Mouse (Mus musculus) lung, adult 2 months (tissue): ENCODE measurements around the gene Gm20219. TPM values are rescaled to one million over a fixed set of nuclear protein-coding genes. Genes with fewer than 3 reads are reported as not detected.
A peak's percentile ranks its signal among the peaks of the same experiment; 100 is the strongest.

Experiments
- DNase-seq: peaks from one replicate; pipeline ENCODE4 v3.0.0; 2022
- H3K4me1 ChIP-seq: fragments of 200-500 bp; 2 replicates; pipeline ENCODE4 v1.6.1; 2011; ENCODE audit warnings: low read length; ENCODE audit not compliant: control insufficient read depth, insufficient read depth
- H3K4me3 ChIP-seq: fragments of 200-500 bp; replicated peaks from 2 replicates; pipeline ENCODE3; 2011; ENCODE audit warnings: low read depth, mild to moderate bottlenecking, control low read depth, low read length; ENCODE audit errors: extremely low read depth
- CTCF ChIP-seq: fragments of 200-500 bp; IDR thresholded peaks from 2 replicates; pipeline ENCODE4 v1.5.1; 2011; ENCODE audit warnings: mild to moderate bottlenecking, low read length, control low read depth; ENCODE audit not compliant: insufficient read depth
- POLR2A ChIP-seq: fragments of 200-500 bp; IDR thresholded peaks from 2 replicates; pipeline ENCODE4 v1.6.1; 2011; ENCODE audit warnings: low read depth, mild to moderate bottlenecking, control low read depth, low read length, borderline replicate concordance; ENCODE audit errors: extremely low read depth
- WGBS: fragments of 180-500 bp; shearing (Covaris S2); methylation state at CpG from one replicate; pipeline ENCODE4 v1.1.7; 2018; 5-methylcytosine and 5-hydroxymethylcytosine counted together
- polyA plus RNA-seq: library from polyadenylated mRNA; depleted of rRNA; stranded (reverse); fragments of >200 nt; gene quantifications from 2 replicates; pipeline ENCODE4 v1.2.3, GENCODE M21; 2012

Gm20219 gene
- polyA plus RNA-seq, 1 experiment, result 16.7 TPM

DNA sequence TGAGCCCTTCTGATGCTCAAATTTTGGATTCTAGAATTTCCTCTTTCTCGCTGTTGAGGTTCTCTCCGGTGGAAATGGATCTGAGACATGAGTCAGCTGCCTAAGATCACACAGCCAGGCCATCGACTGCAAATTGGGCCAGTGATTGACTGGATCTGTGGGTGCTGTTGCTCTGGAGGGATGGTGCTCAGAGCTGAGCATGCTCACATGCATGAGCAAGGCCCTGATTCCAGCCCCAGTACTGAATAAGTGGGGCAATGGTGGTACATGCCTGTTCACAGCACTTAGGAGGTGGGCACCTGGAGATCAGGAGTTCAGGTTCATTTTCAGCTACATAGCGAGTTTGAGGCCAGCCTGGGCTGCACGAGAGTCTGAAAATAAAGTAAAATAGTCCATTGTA lies 7.6 kb downstream of the Gm20219 start:
- WGBS, result 85% methylated on average over 5 of the region's 5 CpGs
- Histone ChIP-seq H3K4me3 (no peak overlapping the region), H3K4me1 (no peaks in the 10 kb centered on the region)
- TF ChIP-seq POLR2A (no peak), CTCF (no peak)
- peak; percentile 1 for DNase-seq

DNA sequence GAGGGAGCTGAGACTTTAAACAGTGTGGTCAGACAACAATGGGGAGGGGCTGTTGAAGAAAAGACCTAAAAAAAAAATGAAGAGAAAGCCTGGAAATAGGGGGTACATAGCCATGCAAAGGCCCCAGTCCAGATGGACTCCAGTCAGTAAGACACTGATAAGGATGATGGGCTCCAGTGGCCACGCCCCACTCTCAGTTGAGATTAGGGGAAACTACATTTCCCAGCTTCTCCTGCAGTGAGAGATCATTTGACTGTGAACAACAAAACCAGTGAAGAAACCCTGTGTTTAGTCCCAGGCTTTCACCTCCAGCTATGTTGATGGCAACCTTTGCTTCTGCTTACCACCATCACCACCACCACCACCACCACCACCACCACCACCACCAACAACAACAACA lies 8.2 kb downstream of the Gm20219 start:
- H3K4me3 ChIP-seq, result no peak overlapping the region
- no peak for TF ChIP-seq CTCF
- TF ChIP-seq POLR2A, result no peak
- H3K4me1 ChIP-seq, result no peaks in the 10 kb centered on the region
- peak; percentile 0 for DNase-seq
- WGBS, result 67% methylated on average over 1 of the region's 1 CpGs

DNA sequence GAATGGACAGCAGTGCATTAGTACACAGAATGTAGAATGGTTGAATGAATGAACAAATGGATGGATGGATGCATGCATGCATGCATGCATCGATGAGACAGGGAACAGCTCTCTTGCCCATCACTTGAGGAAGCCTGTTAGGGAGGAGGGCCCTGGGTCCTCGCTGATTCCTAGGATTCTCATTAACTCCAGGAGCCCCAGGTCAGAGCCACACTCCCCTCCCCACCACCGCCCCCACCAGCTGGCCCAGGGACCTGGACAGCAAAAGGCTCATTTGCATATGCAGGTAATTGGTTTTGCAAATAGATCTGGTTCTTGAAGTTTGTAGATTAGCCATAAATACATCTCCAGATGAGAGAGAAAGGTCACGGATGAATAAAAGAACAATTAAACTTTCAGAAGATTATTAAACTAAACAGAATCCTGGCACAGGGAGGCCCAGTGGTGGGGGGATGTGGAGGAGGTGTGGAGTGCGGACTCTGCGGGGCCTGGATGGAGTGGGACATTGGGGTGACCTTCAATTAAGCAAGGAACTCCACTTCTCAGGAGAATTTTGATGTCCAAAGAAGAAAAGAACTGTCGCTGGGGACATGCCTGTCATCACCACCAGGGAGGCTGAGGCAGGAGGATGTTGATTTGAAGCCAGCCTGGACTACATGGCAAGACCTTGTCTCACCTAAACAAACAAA lies 9.3 kb downstream of the Gm20219 start:
- TF ChIP-seq POLR2A (no peak), CTCF (no peak)
- Histone ChIP-seq H3K4me3 (no peak overlapping the region), H3K4me1 (no peaks in the 10 kb centered on the region)
- DNase-seq, result no peak
- WGBS, result 76% methylated on average over 7 of the region's 7 CpGs

DNA sequence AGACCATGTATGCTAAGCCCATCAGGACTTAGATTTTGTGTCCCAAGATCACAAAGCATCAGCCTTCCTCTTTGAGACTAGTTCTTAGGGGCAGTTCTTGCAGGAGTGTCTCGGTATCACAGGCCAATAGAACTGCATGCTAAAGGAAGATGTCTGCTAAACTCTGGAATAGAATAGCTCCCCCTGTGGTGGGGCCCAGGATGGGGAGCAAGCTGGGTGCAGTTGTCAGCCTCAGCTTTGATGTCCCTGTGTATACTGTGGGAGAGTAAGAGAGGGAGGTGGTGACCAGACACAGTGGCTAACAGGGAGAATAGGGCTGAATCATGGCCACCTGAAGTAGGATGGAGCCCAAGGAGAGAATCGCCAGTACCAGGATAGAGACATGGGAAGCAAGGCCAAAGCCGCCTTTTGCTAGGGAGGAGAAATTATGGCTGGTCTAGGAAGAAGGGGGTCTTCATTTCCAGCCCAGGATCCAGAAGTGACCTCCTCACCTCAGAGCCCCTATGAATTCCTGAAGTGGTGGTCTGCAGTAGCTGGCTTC lies 10.4 kb downstream of the Gm20219 start:
- no peak for DNase-seq
- TF ChIP-seq POLR2A, result no peak
- no peak for TF ChIP-seq CTCF
- 74% methylated on average over 3 of the region's 3 CpGs for WGBS
- H3K4me1 ChIP-seq, result no peaks in the 10 kb centered on the region
- H3K4me3 ChIP-seq, result no peak overlapping the region

DNA sequence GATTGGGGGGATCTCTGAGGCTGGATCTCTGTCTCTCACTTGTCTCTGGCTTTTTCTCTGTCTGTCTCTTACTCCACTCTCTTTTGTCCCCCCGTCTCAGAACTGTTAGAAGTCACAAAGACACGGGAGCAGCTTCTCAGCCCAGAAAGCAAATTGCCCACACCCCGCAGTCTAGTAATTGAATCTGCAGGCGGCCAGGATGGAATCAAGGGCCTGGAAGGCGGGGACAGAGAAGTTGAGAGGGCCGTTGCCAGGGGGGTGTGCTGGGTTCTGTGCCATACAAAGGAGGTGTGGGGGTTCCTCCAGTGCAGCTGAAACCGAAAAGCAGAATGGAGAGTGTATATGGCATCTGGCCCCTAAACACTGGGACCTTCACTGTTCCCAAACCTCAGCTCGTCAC lies 11.5 kb downstream of the Gm20219 start:
- WGBS, result 53% methylated on average over 8 of the region's 8 CpGs

DNA sequence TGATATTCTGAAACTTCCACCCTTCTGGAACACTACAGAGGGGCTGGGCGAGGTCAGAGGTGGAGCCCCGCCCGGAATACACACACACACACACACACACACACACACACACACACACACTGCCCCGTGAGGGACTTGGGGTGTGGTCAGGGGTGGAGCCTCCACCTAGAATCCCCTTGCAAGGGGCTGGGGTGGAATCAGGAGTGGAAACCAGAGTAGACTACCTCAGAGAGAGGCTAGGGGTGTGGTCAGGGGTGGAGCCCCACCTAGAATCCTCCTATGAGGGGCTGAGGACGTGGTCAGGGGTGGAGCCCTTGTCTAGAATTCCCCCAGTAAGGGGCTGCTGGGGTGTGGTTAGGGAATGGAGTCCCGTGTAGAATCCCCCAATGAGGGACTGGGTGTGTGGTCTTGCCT lies 13.6 kb downstream of the Gm20219 start:
- 24% methylated on average over 6 of the region's 6 CpGs for WGBS
- no peak overlapping the region for H3K4me3 ChIP-seq
- TF ChIP-seq POLR2A (no peak), CTCF (no peak)
- no peaks in the 10 kb centered on the region for H3K4me1 ChIP-seq
- DNase-seq, result no peak

More for the DNA sequence above, 11.5 kb downstream of the Gm20219 start:
- TF ChIP-seq CTCF, result no peak
- TF ChIP-seq POLR2A, result no peak
- no peak overlapping the region for H3K4me3 ChIP-seq
- no peaks in the 10 kb centered on the region for H3K4me1 ChIP-seq
- no peak for DNase-seq

DNA sequence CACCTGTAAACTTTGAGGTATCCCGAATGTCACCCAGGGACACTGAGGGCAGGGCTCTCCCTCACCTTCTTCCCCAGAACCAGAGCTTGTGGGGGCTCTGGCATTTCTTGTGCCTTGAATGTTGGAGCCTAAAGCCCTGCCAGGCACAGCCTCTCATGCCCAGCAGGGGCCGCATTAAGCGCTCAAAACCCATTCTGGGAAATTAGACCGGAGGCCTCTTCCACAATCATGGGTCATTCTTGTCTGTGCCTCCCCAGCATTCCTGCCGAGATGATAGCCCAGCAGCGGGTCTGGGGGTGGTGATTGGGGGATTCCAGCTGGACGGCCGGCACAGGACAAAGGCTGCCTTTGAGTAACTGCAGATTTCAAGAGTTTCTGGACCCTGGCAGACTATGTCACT lies 16.3 kb downstream of the Gm20219 start:
- Histone ChIP-seq H3K4me1 (no peaks in the 10 kb centered on the region), H3K4me3 (no peak overlapping the region)
- TF ChIP-seq CTCF, result no peak
- TF ChIP-seq POLR2A, result no peak
- no peak for DNase-seq
- 48% methylated on average over 8 of the region's 8 CpGs for WGBS

DNA sequence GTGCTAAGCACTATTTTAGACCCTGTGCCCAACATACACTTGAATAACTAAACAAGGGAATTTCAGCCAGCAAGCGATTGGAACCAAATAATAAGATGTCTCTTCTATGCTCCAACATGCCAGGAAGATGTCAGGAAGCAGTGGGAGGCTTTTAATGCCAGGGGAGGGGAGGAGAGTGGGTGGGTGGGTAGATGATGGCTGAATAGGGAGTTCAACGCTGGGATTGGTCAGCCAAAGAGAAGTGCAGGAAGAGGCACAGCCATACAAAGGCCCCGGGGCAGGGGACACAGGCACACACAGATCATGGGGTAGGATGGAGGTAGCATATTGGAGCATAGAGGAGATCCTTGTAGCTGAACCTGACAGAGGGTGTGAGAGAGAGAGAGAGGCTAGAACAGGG lies 17.3 kb downstream of the Gm20219 start:
- no peak for TF ChIP-seq POLR2A
- no peak for TF ChIP-seq CTCF
- 66% methylated on average over 3 of the region's 3 CpGs for WGBS
- H3K4me3 ChIP-seq, result no peak overlapping the region
- H3K4me1 ChIP-seq, result no peaks in the 10 kb centered on the region
- DNase-seq, result no peak

DNA sequence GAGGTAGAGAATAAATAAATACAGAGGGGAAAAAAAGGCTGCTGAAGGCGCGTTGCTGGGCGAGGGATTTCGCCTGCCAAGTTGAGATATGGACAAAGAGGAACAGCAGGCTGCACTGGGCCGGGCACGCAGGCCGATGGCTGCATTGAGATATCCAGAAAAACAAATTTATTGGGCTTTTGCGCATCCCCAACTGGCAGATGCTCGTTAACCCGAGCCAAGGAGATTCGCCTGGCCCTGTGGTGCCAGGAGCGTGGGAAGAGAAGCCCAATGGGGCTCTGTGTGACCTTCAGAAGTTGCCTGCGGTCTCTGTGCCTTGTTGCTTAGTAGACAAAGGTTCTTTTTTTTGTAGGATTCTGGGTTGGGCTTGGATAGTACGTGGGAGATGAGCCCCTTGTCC lies 18.0 kb downstream of the Gm20219 start:
- TF ChIP-seq CTCF, result no peak
- no peak for TF ChIP-seq POLR2A
- H3K4me3 ChIP-seq, result no peak overlapping the region
- DNase-seq, result no peak
- 57% methylated on average over 14 of the region's 14 CpGs for WGBS
- no peaks in the 10 kb centered on the region for H3K4me1 ChIP-seq

DNA sequence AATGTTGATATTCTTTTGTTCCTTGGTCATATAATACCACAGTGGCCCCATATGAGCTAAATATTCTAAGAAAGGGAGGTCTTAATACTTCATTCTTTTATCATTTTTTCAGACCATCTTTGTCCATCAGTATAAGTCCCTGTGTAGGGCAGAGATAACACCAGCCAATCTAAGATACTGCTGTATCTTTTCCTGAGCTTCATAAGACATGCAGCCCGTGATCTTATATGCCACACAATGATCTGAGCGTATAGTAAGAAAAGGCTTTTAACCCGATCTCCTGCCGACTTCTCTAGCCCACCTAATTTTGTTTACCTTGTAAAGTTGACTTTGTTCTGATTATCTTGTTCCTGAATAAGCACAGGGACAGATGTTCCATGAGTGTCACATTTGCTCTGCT lies 29.2 kb downstream of the Gm20219 start:
- TF ChIP-seq CTCF (no peak), POLR2A (no peak)
- Histone ChIP-seq H3K4me3 (no peak overlapping the region), H3K4me1 (no peaks in the 10 kb centered on the region)
- WGBS, result 51% methylated on average over 4 of the region's 4 CpGs
- DNase-seq, result no peak

DNA sequence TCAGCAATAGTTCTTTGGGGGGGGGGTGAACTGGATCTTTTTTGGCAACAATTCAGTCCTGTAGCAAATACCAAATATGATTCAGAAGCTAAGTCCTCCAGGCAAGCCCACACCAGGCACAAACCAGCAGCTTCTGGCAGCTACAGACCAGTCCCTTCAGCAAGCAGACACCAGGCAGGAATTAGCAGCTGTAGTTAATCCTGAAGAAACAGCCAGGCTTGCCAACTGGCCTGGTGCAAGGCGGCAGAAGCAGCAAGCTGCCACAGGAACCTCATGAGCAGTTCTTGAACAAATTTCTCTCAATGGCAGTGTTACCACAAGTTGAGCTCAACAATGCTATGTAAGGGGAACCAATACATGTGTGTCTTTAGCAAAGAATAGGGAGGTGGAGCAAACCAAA lies 31.4 kb downstream of the Gm20219 start:
- 47% methylated on average over 1 of the region's 1 CpGs for WGBS
- Histone ChIP-seq H3K4me1 (no peaks in the 10 kb centered on the region), H3K4me3 (no peak overlapping the region)
- DNase-seq, result no peak
- no peak for TF ChIP-seq POLR2A
- no peak for TF ChIP-seq CTCF
